Mouse (Mus musculus): ENCODE measurements around the gene Scn1b. TPM values are rescaled to one million over a fixed set of nuclear protein-coding genes. Genes with fewer than 3 reads are reported as not detected.
A peak's percentile ranks its signal among the peaks of the same experiment; 100 is the strongest.

The Scn1b gene
- polyA plus RNA-seq, 1 experiment from 2014 or later, result 0.25 TPM

DNA sequence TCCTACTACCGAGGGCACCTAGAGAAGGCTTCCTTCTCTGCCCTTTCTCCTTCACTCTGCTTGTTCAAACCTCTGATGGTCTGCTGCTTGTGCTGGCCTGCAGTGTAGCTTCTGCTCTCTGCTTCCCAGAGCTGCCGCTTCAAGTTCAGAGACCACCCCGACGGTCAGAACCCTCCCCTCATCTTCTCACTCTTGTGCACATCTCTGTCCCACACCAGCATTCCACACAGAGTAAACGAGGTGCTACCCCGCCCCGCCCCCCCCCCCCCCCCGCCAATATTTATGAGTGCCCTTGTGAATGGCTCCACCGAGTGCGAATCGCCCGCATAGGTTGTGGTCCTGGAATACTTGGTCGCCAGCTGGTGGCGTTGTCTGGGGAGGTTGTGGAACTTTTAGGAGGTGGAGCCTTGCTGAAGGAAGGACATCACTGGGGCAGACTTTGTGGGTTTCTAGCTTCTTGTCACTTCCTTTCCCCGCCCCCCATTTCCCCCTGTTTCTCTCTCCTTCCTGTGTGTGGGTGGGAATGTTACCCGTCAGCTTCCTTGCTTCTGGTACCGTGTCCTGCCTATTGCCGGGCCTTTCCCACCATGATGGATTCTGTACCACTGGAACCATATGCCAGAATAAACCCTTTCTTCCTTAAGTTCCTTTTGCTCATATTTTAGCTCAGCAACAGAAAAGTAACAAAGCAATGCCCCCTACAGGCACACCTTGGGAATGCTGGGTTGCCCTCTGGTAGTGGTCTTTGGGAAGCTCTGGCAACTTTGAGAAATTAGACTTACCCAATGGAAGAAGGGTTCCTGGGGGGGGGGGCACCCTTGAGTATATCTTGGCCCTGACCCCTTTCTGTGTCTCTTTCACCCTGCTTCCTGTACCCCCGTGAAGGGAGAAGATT lies 29.5 kb upstream of the Scn1b start:
- no peaks in the 10 kb centered on the region for H3K36me3 ChIP-seq (replicated peaks)
- H3K9me3 ChIP-seq, result no peaks in the 10 kb centered on the region
- no peak for DNase-seq (ENCODE audit: extremely low spot score, low spot score)
- no peak overlapping the region for H3K4me3 ChIP-seq
- peak overlapping the region; percentile 74 for H3K27ac ChIP-seq
- 47% methylated on average over 18 of the region's 19 CpGs for WGBS
- H3K4me1 ChIP-seq, result peaks cover 20% of the 10 kb centered on the region
- H3K27me3 ChIP-seq (ENCODE audit: poor library complexity, severe bottlenecking), result no peaks in the 10 kb centered on the region

DNA sequence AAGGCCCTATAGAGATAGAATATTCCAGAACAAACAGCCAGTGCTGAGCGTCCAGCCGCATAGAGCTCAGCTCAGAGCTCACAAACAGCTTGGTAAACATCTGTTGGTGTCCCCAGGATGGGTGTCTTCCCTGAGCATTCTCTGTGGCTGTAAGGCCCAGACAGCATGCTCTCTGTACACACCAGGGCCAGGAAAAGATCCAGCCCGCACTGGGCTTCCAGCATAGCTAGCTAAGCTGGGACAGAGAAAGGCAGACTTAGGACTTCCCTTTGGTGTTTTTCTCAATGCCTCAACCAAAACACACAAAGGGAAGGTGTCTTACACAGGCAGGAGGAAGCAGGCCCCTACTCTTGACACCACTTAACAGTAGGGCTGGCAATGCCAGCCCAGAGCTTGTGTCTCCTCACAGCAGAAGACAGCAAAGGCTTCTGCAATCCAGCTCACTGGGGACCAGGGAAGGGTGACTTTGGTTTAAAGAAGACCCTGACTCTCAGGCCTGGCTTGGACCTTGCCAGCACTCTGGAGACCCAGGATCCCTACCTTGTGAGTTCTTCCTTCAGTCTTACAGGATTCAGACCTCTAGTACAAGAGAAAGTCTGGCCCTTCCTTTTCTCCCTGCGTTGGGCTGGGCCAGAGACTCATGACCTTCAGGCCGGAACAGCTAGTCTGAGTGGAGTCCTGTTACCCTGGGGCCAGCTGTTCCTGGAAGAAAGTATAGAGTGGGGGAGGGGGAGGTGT lies 28.7 kb upstream of the Scn1b start, which contains the start of gene Gramd1a:
Gene Gramd1a, minus strand, starts transcription at position 601 of the 738 bp plus-strand sequence.
- peaks cover 27% of the 10 kb centered on the region for H3K4me1 ChIP-seq
- no peak for DNase-seq (ENCODE audit: extremely low spot score, low spot score)
- H3K27ac ChIP-seq, result peak within 1 kb of the TSS; percentile 74
- WGBS, result 68% methylated on average over 5 of the region's 5 CpGs
- H3K27me3 ChIP-seq (ENCODE audit: poor library complexity, severe bottlenecking), result no peaks in the 10 kb centered on the region
- H3K4me3 ChIP-seq, result no peak within 1 kb of the TSS
- no peaks in the 10 kb centered on the region for H3K36me3 ChIP-seq (replicated peaks)
- no peaks in the 10 kb centered on the region for H3K9me3 ChIP-seq

DNA sequence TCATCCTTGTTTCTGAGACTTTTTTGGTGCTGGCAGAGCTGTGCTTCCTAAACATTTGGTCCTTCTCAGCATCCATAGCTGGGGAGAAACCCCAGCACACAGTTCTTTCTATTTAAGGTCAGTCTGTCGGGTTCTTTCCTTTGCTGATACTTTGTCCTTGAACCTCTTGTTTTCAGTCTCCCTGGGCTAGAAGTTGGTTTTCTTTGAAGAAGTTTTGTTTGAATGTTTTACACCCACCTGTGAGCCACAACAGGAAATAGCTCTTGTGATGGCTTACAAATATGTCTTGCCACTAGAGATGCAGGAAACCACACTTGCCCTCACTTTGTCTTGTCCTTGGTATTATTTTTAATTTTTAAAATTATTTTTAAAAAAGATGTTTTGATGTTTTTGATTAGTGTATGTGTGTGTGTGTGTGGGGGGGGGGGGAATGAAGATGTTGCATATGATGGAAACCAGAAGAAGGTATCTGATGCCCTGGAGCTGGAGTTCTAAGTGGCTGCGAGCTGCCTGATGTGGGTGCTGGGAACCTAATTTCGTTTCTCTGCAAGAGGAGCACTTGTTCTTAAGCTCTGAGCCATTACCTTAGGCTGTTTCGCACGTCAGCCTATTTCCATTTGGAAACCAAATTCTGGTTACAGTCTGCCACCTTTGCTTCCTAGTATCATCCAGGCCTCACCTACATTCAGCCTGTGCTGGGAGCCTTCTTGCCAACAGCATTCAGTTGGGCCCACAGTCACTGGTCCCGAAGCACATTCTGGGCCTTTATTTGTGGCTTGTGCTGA lies 26.9 kb upstream of the Scn1b start:
- 88% methylated on average over 6 of the region's 6 CpGs for WGBS
- no peaks in the 10 kb centered on the region for H3K36me3 ChIP-seq (replicated peaks)

DNA sequence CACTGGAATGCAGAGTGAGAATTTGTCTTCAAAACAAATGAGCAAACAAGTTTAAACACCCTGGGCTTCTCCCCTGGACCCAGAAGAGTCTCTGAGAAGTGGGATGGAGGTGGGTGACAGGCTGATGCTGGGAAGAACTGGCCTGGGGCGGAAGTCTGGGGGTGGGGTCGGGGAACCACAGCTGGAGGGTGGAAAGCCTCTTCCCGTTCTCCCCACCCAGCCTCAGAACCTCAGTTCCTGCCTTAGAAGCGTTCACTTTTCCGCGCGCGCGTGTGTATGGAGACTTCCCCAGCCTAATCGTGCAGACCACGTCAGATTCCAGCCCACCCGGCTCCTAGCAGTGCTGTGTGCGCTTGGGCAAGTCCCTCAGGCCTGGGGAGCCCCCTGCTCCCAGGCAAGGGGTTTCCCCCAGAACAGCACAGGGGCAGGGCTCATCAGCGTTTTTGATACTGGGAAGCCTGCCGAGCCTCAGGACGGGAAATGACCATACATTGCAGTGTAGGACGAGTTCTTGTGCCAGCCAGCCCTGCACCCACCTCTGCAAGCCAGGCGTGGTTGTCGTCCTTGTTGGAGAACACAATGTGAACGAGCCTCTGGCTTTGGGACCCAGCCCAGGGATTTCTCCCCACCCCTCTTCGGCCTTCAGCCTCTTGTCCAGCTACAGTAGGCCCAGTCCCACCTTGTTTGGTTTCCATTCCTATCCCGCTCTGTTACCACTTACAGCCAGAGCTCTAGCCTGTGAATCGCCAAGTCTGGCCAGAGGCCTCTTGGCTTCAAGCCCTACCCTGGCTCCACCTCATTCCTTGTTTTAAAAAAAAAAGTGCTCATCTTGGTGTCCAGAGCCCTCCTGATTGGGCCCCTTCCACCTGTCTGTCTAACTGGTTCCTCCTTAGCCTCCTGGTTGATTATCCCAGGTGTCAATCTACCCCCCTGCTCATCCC lies 24.8 kb upstream of the Scn1b start:
- Histone ChIP-seq H3K27ac (peak overlapping the region; percentile 98), H3K4me3 (peak overlapping the region; percentile 88), H3K4me1 (peaks cover 57% of the 10 kb centered on the region), H3K36me3 (replicated peaks) (peaks cover 12% of the 10 kb centered on the region), H3K27me3 (ENCODE audit: poor library complexity, severe bottlenecking) (no peaks in the 10 kb centered on the region), H3K9me3 (no peaks in the 10 kb centered on the region)
- DNase-seq (ENCODE audit: extremely low spot score, low spot score), result peak; percentile 52
- 21% methylated on average over 23 of the region's 23 CpGs for WGBS

More for the DNA sequence above, 26.9 kb upstream of the Scn1b start:
- peaks cover 41% of the 10 kb centered on the region for H3K4me1 ChIP-seq
- no peak overlapping the region for H3K4me3 ChIP-seq
- no peaks in the 10 kb centered on the region for H3K9me3 ChIP-seq
- H3K27me3 ChIP-seq (ENCODE audit: poor library complexity, severe bottlenecking), result no peaks in the 10 kb centered on the region
- H3K27ac ChIP-seq, result no peak overlapping the region
- DNase-seq (ENCODE audit: extremely low spot score, low spot score), result no peak

DNA sequence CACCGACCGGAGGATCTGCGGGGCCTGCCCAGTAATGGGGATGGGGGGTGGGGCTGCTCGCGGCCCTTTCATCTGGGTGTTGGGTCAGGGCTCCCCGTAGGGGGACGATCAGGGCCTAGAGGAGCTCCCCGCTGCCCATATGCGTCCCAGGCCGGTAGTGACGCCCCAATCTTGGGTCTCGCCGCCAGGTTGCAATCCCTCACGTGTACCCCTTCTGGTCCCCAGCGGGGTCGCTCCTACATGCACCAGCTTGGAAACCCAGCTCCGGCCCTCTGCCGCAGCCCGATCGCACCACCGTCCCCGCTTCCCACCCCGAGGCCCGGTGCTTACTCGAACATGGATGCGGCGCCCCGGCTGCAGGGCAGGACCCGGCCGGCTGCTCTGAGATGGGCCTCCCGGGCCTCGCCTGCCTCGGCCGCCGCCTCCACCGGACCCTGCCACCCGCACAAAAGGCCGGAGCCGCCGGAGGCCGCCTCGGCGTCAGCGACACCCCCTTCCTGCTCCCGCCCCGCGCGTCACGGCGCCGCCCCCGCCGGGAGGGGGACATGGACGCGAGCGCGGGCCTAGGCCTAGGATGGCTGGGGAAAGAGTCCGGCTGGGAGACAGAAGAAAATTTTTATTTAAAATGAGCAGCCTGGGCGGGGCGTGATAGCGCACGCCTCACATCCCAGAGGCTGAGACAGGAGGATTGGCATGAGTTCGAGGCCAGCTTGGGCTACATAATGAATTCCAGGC lies 23.9 kb upstream of the Scn1b start:
- no peaks in the 10 kb centered on the region for H3K27me3 ChIP-seq (ENCODE audit: poor library complexity, severe bottlenecking)
- under 1% methylated on average over 63 of the region's 63 CpGs for WGBS
- peaks cover 21% of the 10 kb centered on the region for H3K36me3 ChIP-seq (replicated peaks)
- peak overlapping the region; percentile 98 for H3K27ac ChIP-seq
- DNase-seq (ENCODE audit: extremely low spot score, low spot score), result peak; percentile 79
- peaks cover 49% of the 10 kb centered on the region for H3K4me1 ChIP-seq
- peak overlapping the region; percentile 88 for H3K4me3 ChIP-seq
- H3K9me3 ChIP-seq, result 0 out of 2 replicates have a peak, but pooled peaks cover 2% of the 10 kb centered on the region

DNA sequence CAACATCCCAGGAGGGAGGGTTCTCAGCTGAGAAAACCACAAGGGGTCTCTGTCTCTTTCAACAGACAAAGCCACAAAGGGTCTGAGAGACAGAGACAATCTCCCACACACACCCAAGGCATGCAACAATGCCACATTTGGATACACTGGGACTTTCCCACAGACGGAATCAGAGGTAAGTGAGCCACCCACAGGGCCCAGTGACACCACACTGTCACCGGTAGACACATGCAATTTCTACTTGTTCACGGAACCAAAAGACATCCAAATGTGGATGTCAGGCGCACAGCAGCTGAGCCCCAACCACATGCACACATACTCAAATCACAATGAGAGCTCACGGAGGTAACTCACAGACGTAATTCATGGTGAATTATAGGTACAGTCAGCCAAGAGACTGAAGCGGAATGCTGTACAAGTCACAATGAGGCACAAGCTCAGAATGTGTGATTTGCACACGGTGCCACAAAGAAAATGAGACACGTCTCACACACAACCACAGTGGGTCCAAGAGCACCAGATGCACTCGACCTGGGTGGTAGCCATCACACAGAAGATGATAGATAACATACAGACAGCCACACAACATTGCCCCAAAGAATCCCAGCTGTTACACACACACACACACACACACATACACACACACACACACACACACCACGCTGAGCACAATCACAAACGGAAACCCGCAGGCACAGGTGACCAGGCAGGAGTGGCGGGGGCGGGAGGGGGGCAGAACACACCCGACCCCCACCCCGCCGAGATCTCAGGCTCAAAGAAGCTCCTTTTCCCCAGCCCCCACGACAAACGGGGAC lies 23.2 kb upstream of the Scn1b start:
- H3K27me3 ChIP-seq (ENCODE audit: poor library complexity, severe bottlenecking), result no peaks in the 10 kb centered on the region
- 4% methylated on average over 20 of the region's 20 CpGs for WGBS
- DNase-seq (ENCODE audit: extremely low spot score, low spot score), result no peak
- 0 out of 2 replicates have a peak, but pooled peaks cover 2% of the 10 kb centered on the region for H3K9me3 ChIP-seq
- peaks cover 44% of the 10 kb centered on the region for H3K4me1 ChIP-seq
- peak overlapping the region; percentile 88 for H3K4me3 ChIP-seq
- H3K27ac ChIP-seq, result peak overlapping the region; percentile 98
- peaks cover 29% of the 10 kb centered on the region for H3K36me3 ChIP-seq (replicated peaks)

DNA sequence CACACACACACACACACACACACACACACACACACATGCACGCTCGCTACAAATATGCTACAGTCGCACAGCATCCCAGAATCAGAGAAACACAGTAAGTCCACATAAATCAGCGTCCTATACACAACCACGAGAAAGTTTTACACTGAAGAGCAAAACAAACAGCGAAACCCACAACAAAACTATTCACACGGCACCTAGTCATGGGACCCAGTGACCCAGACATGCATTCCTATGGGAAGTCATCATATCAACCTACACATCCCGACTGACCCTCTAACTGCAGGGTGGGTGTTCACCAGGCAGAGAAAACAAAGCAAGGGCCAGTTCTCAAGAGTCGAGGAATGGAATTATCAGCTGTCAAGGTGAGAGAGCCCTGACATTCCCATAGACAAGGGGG lies 22.5 kb upstream of the Scn1b start:
- no peaks in the 10 kb centered on the region for H3K27me3 ChIP-seq (ENCODE audit: poor library complexity, severe bottlenecking)
- no peak for DNase-seq (ENCODE audit: extremely low spot score, low spot score)
- H3K9me3 ChIP-seq, result 0 out of 2 replicates have a peak, but pooled peaks cover 2% of the 10 kb centered on the region
- WGBS, result 57% methylated on average over 9 of the region's 9 CpGs
- H3K36me3 ChIP-seq (replicated peaks), result peaks cover 34% of the 10 kb centered on the region
- H3K4me1 ChIP-seq, result peaks cover 44% of the 10 kb centered on the region
- H3K4me3 ChIP-seq, result peak overlapping the region; percentile 88
- peak overlapping the region; percentile 98 for H3K27ac ChIP-seq

DNA sequence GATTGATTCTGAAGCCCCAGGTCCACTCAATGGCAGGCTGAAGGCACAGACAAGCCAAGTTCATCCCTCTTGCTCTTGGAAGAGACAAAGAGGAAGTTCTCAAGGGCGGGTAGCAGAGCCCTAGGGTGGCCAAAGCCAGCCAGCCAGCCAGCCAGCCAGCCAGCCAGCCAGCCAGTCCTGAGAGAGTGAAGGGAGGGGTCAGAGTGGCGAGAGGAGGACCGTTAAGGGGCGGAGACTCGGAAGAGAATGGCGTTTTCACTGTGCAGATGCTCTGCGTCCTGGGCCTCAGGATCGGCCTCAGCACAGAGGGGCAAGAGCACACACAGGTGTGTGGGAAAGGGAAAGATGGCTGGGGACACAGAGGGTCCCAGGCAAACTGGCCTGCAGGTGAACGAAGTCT lies 22.0 kb upstream of the Scn1b start:
- peaks cover 44% of the 10 kb centered on the region for H3K4me1 ChIP-seq
- peak overlapping the region; percentile 98 for H3K27ac ChIP-seq
- H3K27me3 ChIP-seq (ENCODE audit: poor library complexity, severe bottlenecking), result no peaks in the 10 kb centered on the region
- H3K36me3 ChIP-seq (replicated peaks), result peaks cover 39% of the 10 kb centered on the region
- peak; percentile 59 for DNase-seq (ENCODE audit: extremely low spot score, low spot score)
- H3K9me3 ChIP-seq, result 0 out of 2 replicates have a peak, but pooled peaks cover 2% of the 10 kb centered on the region
- WGBS, result 9% methylated on average over 9 of the region's 9 CpGs
- peak overlapping the region; percentile 88 for H3K4me3 ChIP-seq

DNA sequence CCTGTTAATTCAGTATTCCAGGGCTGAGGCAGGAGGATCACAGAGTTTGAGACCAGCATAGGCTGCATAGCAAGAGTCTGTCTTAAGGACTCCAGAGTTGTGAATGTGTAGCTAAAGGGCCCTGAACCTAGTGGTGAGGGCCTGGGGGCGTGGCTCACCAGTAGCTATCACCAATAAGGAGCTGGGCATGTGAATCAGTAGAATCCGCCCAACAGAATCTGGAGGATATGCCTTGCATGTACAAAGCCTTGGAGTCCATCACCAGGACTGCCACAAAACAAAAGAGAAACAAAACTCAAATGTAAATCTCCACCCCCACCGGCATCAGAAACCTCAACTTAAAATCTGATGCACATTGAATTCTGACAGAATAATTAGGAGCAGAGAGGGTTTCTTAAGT lies 21.3 kb upstream of the Scn1b start:
- Histone ChIP-seq H3K9me3 (0 out of 2 replicates have a peak, but pooled peaks cover 2% of the 10 kb centered on the region), H3K4me3 (peak overlapping the region; percentile 88), H3K27ac (peak overlapping the region; percentile 98), H3K27me3 (ENCODE audit: poor library complexity, severe bottlenecking) (no peaks in the 10 kb centered on the region), H3K4me1 (peaks cover 44% of the 10 kb centered on the region), H3K36me3 (replicated peaks) (peaks cover 45% of the 10 kb centered on the region)
- no peak for DNase-seq (ENCODE audit: extremely low spot score, low spot score)
- WGBS, result 84% methylated on average over 3 of the region's 3 CpGs

DNA sequence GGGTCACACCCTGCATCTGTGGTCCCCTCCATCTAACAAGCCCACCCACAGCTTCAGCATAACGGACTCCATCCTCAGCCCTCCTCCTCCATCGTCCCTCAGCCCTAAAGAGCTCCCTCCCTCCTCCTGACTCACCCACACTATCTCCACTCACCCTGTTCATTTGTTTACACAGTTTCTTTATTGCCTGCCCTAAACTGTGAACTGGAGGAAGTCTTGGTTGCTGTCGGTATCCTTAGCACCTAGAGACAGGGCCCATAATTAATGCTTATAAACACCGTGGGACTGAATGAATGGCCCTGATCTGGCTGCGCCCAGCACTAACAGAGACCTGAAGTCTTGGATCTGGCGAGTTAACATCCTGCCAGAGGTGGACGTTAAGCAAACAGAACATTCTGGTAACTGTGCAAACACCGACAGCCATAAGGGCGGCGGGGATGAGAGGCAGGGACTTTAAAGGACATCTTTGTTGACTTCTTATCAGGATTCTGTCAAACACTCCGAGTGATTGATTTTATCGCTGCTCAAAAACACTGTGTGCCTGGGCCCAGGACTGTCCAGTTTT lies 18.9 kb upstream of the Scn1b start:
- Histone ChIP-seq H3K27ac (no peak overlapping the region), H3K9me3 (0 out of 2 replicates have a peak, but pooled peaks cover 2% of the 10 kb centered on the region), H3K27me3 (ENCODE audit: poor library complexity, severe bottlenecking) (no peaks in the 10 kb centered on the region), H3K4me3 (no peak overlapping the region), H3K4me1 (peaks cover 30% of the 10 kb centered on the region), H3K36me3 (replicated peaks) (peaks cover 70% of the 10 kb centered on the region)
- 93% methylated on average over 12 of the region's 12 CpGs for WGBS
- DNase-seq (ENCODE audit: extremely low spot score, low spot score), result no peak

Measured in forebrain, embryonic 10.5 days (tissue).